33 mouse cellular contexts compared by ENCODE assay signal in genomic region chr4:35135806-35136205, GRCm38 (mm10). TPM values are rescaled to one million over a fixed set of nuclear protein-coding genes. Genes with fewer than 3 reads are reported as not detected.
DNase-seq lines count a peak whose midpoint lies in the region; ATAC-seq and TF ChIP-seq lines count a peak whose summit lies in the region.
"Had no signal": no experiment of that assay in that cellular context is flagged by ENCODE, and none has a peak within 500 bp of the region (broad histone marks: within the 10 kb centered on the region; RNA-seq: fewer than 3 reads in every experiment).

No protein-coding gene starts in this region.

- H3K9me3 ChIP-seq in liver, postnatal 0 days (ENCODE audit: low read length) = no peaks in the 10 kb centered on the region
- H3K9me3 ChIP-seq in liver, embryonic 12.5 days (replicated peaks) = no peaks in the 10 kb centered on the region
- H3K9me3 ChIP-seq: lung, embryonic 15.5 days; neural tube, embryonic 13.5 days had no signal

- H3K4me2 ChIP-seq in liver, postnatal 0 days (ENCODE audit: low read depth, low read length) = no peak overlapping the region
- H3K4me2 ChIP-seq in liver, embryonic 12.5 days = no peak overlapping the region
- H3K4me2 ChIP-seq: hindbrain, embryonic 14.5 days; lung, embryonic 15.5 days; neural tube, embryonic 13.5 days had no signal

- no peak for TF ChIP-seq POLR2A in kidney, adult 2 months (IDR thresholded peaks at IDR 0.05; ENCODE audit: low read depth, low read length)

- H3K27me3 ChIP-seq in kidney, adult 2 months (replicated peaks; ENCODE audit: control insufficient read depth, insufficient read depth, low read length) = no peaks in the 10 kb centered on the region
- H3K27me3 ChIP-seq in liver, postnatal 0 days (ENCODE audit: insufficient read depth, low read length) = no peaks in the 10 kb centered on the region
- no peaks in the 10 kb centered on the region for H3K27me3 ChIP-seq in liver, embryonic 12.5 days (replicated peaks)
- H3K27me3 ChIP-seq: lung, embryonic 15.5 days; megakaryocyte, embryonic 14.5 days; neural tube, embryonic 13.5 days had no signal

- no peak for TF ChIP-seq EP300 in liver, postnatal 0 days (IDR thresholded peaks at IDR 0.05; ENCODE audit: low read depth)

- peaks cover 19% of the 10 kb centered on the region for H3K4me1 ChIP-seq in kidney, adult 2 months (ENCODE audit: control insufficient read depth, insufficient read depth, low read length)
- H3K4me1 ChIP-seq in liver, postnatal 0 days (ENCODE audit: insufficient read depth) = peaks cover 16% of the 10 kb centered on the region
- H3K4me1 ChIP-seq in liver, embryonic 12.5 days = peaks cover 34% of the 10 kb centered on the region
- H3K4me1 ChIP-seq: neural tube, embryonic 13.5 days had no signal

- H3K27ac ChIP-seq in kidney, adult 2 months (ENCODE audit: insufficient read depth, low read depth, low read length) = peak overlapping the region; percentile 66
- H3K27ac ChIP-seq in liver, postnatal 0 days (ENCODE audit: low read depth) = 0 out of 2 replicates have a peak overlapping the region, but pooled peaks have one; percentile 3
- no peak overlapping the region for H3K27ac ChIP-seq in liver, embryonic 12.5 days
- H3K27ac ChIP-seq: hindbrain, embryonic 14.5 days; layer of hippocampus, adult 2 months; liver, embryonic 14.5 days; lung, embryonic 15.5 days; neural tube, embryonic 13.5 days had no signal

- H3K4me3 ChIP-seq in kidney, adult 2 months (ENCODE audit: insufficient read depth, low read depth, low read length) = no peak overlapping the region
- H3K4me3 ChIP-seq in liver, postnatal 0 days (ENCODE audit: low read depth, low read length) = no peak overlapping the region
- no peak overlapping the region for H3K4me3 ChIP-seq in liver, embryonic 12.5 days
- H3K4me3 ChIP-seq: layer of hippocampus, adult 2 months; lung, embryonic 15.5 days; megakaryocyte, embryonic 14.5 days; myocyte; neural tube, embryonic 13.5 days had no signal

- WGBS in kidney, adult 2 months = 58% methylated on average over 4 of the region's 4 CpGs
- 77% methylated on average over 4 of the region's 4 CpGs for WGBS in liver, postnatal 0 days (ENCODE audit: insufficient replicate concordance)
- 71% methylated on average over 4 of the region's 4 CpGs for WGBS in liver, embryonic 12.5 days (ENCODE audit: insufficient replicate concordance)

- H3K36me3 ChIP-seq in kidney, adult 2 months (ENCODE audit: control insufficient read depth, insufficient read depth, low read length) = no peaks in the 10 kb centered on the region
- no peaks in the 10 kb centered on the region for H3K36me3 ChIP-seq in liver, postnatal 0 days (replicated peaks; ENCODE audit: insufficient read depth, low read length)
- no peaks in the 10 kb centered on the region for H3K36me3 ChIP-seq in liver, embryonic 12.5 days
- H3K36me3 ChIP-seq: lung, embryonic 15.5 days; neural tube, embryonic 13.5 days had no signal

- no peak for ATAC-seq in liver, postnatal 0 days
- no peak for ATAC-seq in liver, embryonic 12.5 days
- ATAC-seq: inflammation-experienced regulatory T-cells, adult 6 months had no signal

- no peak overlapping the region for H3K9ac ChIP-seq in liver, postnatal 0 days (replicated peaks)
- H3K9ac ChIP-seq in liver, embryonic 12.5 days = no peak overlapping the region
- H3K9ac ChIP-seq: hindbrain, embryonic 14.5 days; liver, embryonic 14.5 days; lung, embryonic 15.5 days; neural tube, embryonic 13.5 days had no signal

- DNase-seq in adrenal gland, adult (ENCODE audit: inconsistent age in 2 of 2, low spot score in 1 of 2) = peak; percentile 31 to 62
- DNase-seq in adrenal gland, postnatal 4 days (ENCODE audit: low spot score in 2 of 2) = no peak
- DNase-seq in kidney, adult 2 months = peak; percentile 53
- no peak for DNase-seq in kidney, adult 11 months
- DNase-seq in liver, postnatal 0 days = no peak
- no peak for DNase-seq in adipocyte (ENCODE audit: low spot score)
- DNase-seq: cerebellum, adult 11 months; cerebellum, adult 9-11 months; gastrocnemius, postnatal 25 days; kidney, postnatal 14 days; lung, postnatal 36 days; midbrain, embryonic 14.5 days; retina, postnatal 1 day; right cerebral cortex, postnatal 25 days; spleen, adult 18-20 months; thymus, postnatal 36 days had no signal

- no peak for TF ChIP-seq CTCF in kidney, adult 2 months (conservative IDR thresholded peaks at IDR 0.05; ENCODE audit: insufficient read depth, insufficient read length, low read depth, low read length)
- TF ChIP-seq CTCF in liver, postnatal 0 days (IDR thresholded peaks at IDR 0.05; ENCODE audit: low read depth) = no peak

RNA-seq across cellular contexts. Expression of gene Ifnk, which starts 16.1 kb away (rescaled TPM):
- not detected for total RNA-seq in adrenal gland, postnatal 4 days (2021)
- polyA plus RNA-seq in kidney, adult 2 months (2012; rRNA removed) = not detected in 2 replicates
- polyA plus RNA-seq in liver, postnatal 0 days (2015; fragmentation: Nextera tagmentation; extraction: Ambion mirVana) = 0.27 and 0.50 TPM in 2 replicates
- polyA plus RNA-seq in liver, embryonic 12.5 days (2016; fragmentation: Nextera tagmentation; extraction: Ambion mirVana) = 0.17 TPM in 1 of 2 replicates, not detected in the other
- total RNA-seq: adrenal gland, postnatal 36 days; common myeloid progenitor, adult 5-6 weeks; gastrocnemius, postnatal 25 days; heart, adult 8-10 months; heart, postnatal 25 days; layer of hippocampus, adult 2 months; layer of hippocampus, postnatal 25 days had no signal
- polyA plus RNA-seq: heart, embryonic 14.5 days; inflammation-experienced regulatory T-cells, adult 6 months; limb, embryonic 11.5 days; liver, embryonic 14.5 days; midbrain, embryonic 14.5 days; myocyte; neural tube, embryonic 13.5 days; testis, adult 2 months had no signal

RNA-seq across cellular contexts. Expression of gene Mob3b, which starts 21.5 kb away (rescaled TPM):
- 10 to 100 TPM; 32.8 to 36.2 TPM for total RNA-seq in adrenal gland, postnatal 4 days (2021)
- polyA plus RNA-seq in kidney, adult 2 months (2012; rRNA removed) = 11.8 and 13.4 TPM in 2 replicates
- polyA plus RNA-seq in liver, postnatal 0 days (2015; fragmentation: Nextera tagmentation; extraction: Ambion mirVana) = 13.6 and 14.2 TPM in 2 replicates
- 6.0 and 7.1 TPM in 2 replicates for polyA plus RNA-seq in liver, embryonic 12.5 days (2016; fragmentation: Nextera tagmentation; extraction: Ambion mirVana)

Comparison
In these comparisons a context has a peak if more than half of its experiments do, and no peak if none do; other contexts are left out.
1. DNase-seq: peak in adrenal gland, adult (2 of 2) and kidney, adult 2 months (single experiment); none in adrenal gland, postnatal 4 days (0 of 2), kidney, adult 11 months (single experiment), liver, postnatal 0 days (single experiment) and adipocyte (single experiment).